21 mouse cellular contexts compared by ENCODE assay signal in the genomic region with DNA sequence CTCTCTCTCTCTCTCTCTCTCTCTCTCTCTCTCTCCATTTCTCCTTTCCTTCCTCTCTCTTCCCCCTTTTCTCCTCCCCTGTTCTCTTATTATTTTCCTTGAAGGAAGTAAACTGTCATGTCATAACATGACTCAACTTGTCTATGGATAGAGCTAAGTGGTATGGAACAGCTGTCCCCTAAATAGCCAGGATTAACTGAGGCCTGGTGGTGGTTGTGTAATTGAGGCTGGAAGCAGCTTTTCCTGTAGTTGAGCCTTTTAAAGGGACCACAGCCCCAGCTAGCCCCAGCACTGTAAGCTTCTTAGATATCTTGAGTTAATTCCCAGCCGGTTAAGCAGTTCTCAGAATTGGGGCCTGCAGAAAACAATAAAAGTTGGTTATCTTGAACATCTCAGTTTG.
"Had no signal": no experiment of that assay in that cellular context is flagged by ENCODE, and none has a peak within 500 bp of the region (broad histone marks: within the 10 kb centered on the region; RNA-seq: fewer than 3 reads in every experiment).

No protein-coding gene starts in this region.

- H3K4me3 ChIP-seq: limb, embryonic 12.5 days; limb, embryonic 15.5 days; midbrain, embryonic 15.5 days; neural tube, embryonic 13.5 days had no signal

- H3K9ac ChIP-seq: limb, embryonic 12.5 days; limb, embryonic 15.5 days; liver, embryonic 14.5 days; liver, postnatal 0 days; midbrain, embryonic 15.5 days; neural tube, embryonic 13.5 days had no signal

- H3K27me3 ChIP-seq: limb, embryonic 12.5 days; limb, embryonic 15.5 days; midbrain, embryonic 15.5 days; neural tube, embryonic 13.5 days had no signal

- H3K4me1 ChIP-seq: limb, embryonic 12.5 days; limb, embryonic 15.5 days; midbrain, embryonic 15.5 days; neural tube, embryonic 13.5 days had no signal

- H3K9me3 ChIP-seq: limb, embryonic 12.5 days; limb, embryonic 15.5 days; midbrain, embryonic 15.5 days; neural tube, embryonic 13.5 days had no signal

- H3K27ac ChIP-seq: hindbrain, postnatal 0 days; limb, embryonic 12.5 days; limb, embryonic 15.5 days; liver, embryonic 14.5 days; midbrain, embryonic 15.5 days; neural tube, embryonic 13.5 days had no signal

- H3K36me3 ChIP-seq: limb, embryonic 12.5 days; limb, embryonic 15.5 days; midbrain, embryonic 15.5 days; neural tube, embryonic 13.5 days had no signal

- DNase-seq: kidney, adult 18-20 months; kidney, adult 9 months; kidney, postnatal 10 days; kidney, postnatal 36 days; left cerebral cortex, postnatal 4 days; liver, postnatal 0 days; right cerebral cortex, postnatal 25 days; spleen, adult 18-20 months; thymus, adult 2 months; thymus, postnatal 14 days; thymus, postnatal 4 days had no signal

- ATAC-seq: hindbrain, postnatal 0 days; inflammation-experienced regulatory T-cells, adult 6 months; intestine, embryonic 16.5 days; liver, postnatal 0 days; midbrain, embryonic 15.5 days had no signal

- H3K4me2 ChIP-seq: limb, embryonic 12.5 days; limb, embryonic 15.5 days; liver, embryonic 11.5 days; midbrain, embryonic 11.5 days; midbrain, embryonic 15.5 days; neural tube, embryonic 13.5 days had no signal
